Mouse (Mus musculus) cerebellum, adult 8-10 months (tissue): ENCODE results near the gene Olfr935.

Source experiments
- DNase-seq: peaks from one replicate; pipeline ENCODE4 v3.0.0; 2022

Gene Olfr935

GRCm38 (mm10) chr9:38999583-38999982 is at the start of gene Olfr935:
Gene Olfr935, minus strand, starts transcription at chr9:38999683.
- DNase-seq: no peak

GRCm38 (mm10) chr9:39023277-39023676 is 23.8 kb upstream of the Olfr935 start, which contains the start of gene Olfr146:
Gene Olfr146, minus strand, starts transcription at chr9:39023377.
- no peak for DNase-seq

- DNase-seq: no peak
These were observed 11.3 kb downstream of the Olfr935 start, which contains the start of gene Olfr934 for GRCm38 (mm10) chr9:38988215-38988614. Gene Olfr934, minus strand, starts transcription at chr9:38988315.

DNA sequence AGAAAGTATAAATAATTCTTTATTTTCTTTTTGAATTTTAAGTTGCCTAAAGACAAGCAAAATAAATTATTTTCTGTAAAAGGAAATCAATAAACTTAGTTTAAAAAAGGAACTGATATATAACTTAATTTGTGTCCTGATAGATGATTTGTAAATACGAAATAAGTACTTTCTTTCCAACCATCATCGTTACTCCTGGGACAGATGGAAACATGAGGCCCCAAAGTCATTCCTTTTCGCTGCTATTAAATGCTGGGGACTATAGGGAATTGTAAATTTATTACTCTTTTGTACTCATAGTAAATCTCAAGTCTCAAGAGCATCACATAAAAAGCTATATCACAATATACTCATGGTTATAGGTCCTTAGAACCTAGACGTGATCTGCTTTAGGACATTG is 27.5 kb downstream of the Olfr935 start, which contains the start of gene Olfr933:
Gene Olfr933 (plus strand): TSS at position 301 of the 400 bp plus-strand sequence.
- DNase-seq: no peak

- no peak for DNase-seq
These were observed 45.4 kb downstream of the Olfr935 start for GRCm38 (mm10) chr9:38954124-38954416.

DNA sequence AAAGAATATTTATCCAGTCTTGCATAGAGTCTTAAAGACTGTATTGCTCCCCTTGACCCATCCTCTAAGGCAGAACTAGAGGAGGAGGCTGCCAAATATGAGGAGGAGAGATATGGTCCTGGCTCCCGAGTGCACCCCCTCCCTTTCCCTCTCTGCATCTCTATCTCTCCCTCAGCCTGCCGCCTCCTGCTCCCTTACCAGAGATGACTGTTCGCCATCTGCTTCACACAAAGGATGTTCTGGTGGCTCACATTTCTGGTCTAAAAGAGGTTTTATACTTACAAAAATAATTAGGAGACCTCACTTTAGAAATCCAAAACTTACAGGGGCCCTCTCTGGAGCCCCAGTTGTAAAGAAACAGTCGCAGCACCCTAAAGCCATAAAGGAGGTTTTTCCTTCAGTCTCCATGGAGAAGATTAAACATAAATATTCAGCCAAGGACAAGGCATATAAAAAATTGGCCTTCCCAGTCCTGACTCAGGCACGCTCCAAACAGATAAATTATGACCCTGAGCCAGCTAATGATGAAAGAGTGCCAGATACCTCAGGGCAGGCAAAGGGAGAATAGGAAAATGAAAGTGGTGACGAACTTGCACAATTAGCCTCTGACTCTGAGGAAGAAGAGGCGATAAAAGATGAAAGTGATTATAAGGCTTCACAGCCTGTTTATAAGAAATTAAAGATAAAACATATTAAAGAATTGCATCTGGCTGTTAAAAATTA is 45.9 kb downstream of the Olfr935 start:
- DNase-seq: no peak
